Mouse (Mus musculus) right cerebral cortex, adult 2 months (tissue): ENCODE results near the gene Mif.
"Not testable (repeated sequence)": the region's sequence is repeated elsewhere in the genome, so short reads cannot be mapped to it uniquely, and the experiment has no call there.

Source experiments
- DNase-seq, 2 experiments: peaks; one replicate each; pipeline ENCODE4 v3.0.0; 2021 to 2022; ENCODE audit warnings: low spot score in 2 of 2

The Mif gene

GRCm38 (mm10) chr10:75859786-75860470, at the start of gene Mif:
Mif (minus strand) TSS chr10:75860240.
- DNase-seq = peak; percentile 82 to 89

- no peak for DNase-seq
These were observed 46.8 kb upstream of the Mif start for GRCm38 (mm10) chr10:75906882-75907281.

- DNase-seq = no peak
These were observed 44.4 kb upstream of the Mif start for GRCm38 (mm10) chr10:75904391-75904790.

- DNase-seq = peak; percentile 20 to 22
These were observed 38.8 kb upstream of the Mif start for GRCm38 (mm10) chr10:75898846-75899245.

- DNase-seq = no peak
These were observed 38.1 kb upstream of the Mif start for GRCm38 (mm10) chr10:75898039-75898564.

GRCm38 (mm10) chr10:75897373-75897772, 37.3 kb upstream of the Mif start:
- DNase-seq = peak; percentile 78

GRCm38 (mm10) chr10:75896208-75896607, 36.2 kb upstream of the Mif start:
- peak; percentile 48 to 51 for DNase-seq

GRCm38 (mm10) chr10:75895730-75896129, 35.7 kb upstream of the Mif start:
- DNase-seq = no peak

- DNase-seq = no peak
These were observed 34.6 kb upstream of the Mif start for GRCm38 (mm10) chr10:75894601-75895000.

- DNase-seq = peak; percentile 97 to 98
These were observed 33.2 kb upstream of the Mif start, which contains the start of gene Derl3 for GRCm38 (mm10) chr10:75893089-75893750. Derl3 (plus strand) TSS chr10:75893413.

- DNase-seq = no peak
These were observed 29.5 kb upstream of the Mif start for GRCm38 (mm10) chr10:75889406-75890153.

- not testable (repeated sequence) for DNase-seq
These were observed 27.5 kb upstream of the Mif start for GRCm38 (mm10) chr10:75887504-75887903.

GRCm38 (mm10) chr10:75884742-75885141, 24.7 kb upstream of the Mif start:
- no peak for DNase-seq

- DNase-seq = peak; percentile 82 to 87
These were observed 23.2 kb upstream of the Mif start for GRCm38 (mm10) chr10:75883232-75883552.

GRCm38 (mm10) chr10:75882433-75883231, 22.6 kb upstream of the Mif start:
- DNase-seq = no peak

GRCm38 (mm10) chr10:75881578-75882432, 21.8 kb upstream of the Mif start:
- DNase-seq = no peak

- DNase-seq = no peak
These were observed 20.9 kb upstream of the Mif start for GRCm38 (mm10) chr10:75880771-75881577.

- DNase-seq = no peak
These were observed 20.3 kb upstream of the Mif start for GRCm38 (mm10) chr10:75880351-75880750.

- no peak for DNase-seq
These were observed 18.8 kb upstream of the Mif start for GRCm38 (mm10) chr10:75878836-75879235.
